Mouse (Mus musculus): ENCODE data around the gene Cd151. TPM values are rescaled to one million over a fixed set of nuclear protein-coding genes. Genes with fewer than 3 reads are reported as not detected.

The Cd151 gene
- total RNA-seq (2022): 100 to 1,000 TPM; 323 to 455 (median 409) TPM

DNA sequence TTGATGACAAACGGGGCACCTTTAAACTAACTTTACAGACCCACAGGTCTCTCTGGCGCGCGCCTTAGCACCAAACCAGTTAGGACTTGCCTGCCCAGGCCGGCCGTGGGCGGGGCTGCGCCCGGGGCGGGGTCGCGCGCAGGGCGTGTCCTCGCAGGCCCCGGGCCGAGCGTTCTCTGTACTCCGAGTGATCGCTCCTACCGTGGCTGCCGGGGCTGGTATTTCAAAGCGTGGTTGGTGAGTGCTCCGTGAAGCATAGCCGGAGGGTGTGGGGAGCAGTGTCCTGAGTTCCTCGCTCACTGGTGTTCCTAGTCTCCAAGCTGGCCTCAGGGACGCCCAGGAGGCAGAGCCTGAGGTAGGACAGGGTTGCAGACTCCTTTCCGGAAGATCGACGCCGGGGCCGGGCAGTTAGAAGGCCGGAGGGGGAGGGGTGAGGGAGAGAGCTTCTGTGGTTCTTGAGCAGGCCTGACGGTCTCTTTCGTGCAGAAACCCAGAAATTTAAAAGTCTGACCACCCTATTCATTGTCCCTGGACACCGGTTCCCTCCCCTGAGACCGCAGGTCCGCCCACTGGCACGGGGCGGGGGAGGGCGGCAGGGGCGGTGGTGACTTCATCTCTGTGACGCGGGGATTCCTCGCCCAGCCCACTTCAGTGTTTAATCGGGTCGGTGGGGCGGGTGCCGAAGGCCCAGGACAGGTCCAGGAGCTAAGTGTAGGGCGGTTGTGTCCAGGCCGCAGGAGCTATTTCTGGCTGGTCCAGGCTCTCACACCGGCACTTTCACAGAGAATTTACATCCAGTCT, at the start of gene Cd151:
Gene Cd151, plus strand, starts transcription at position 163 of the 801 bp plus-strand sequence.
- peak; percentile 89 for DNase-seq

DNA sequence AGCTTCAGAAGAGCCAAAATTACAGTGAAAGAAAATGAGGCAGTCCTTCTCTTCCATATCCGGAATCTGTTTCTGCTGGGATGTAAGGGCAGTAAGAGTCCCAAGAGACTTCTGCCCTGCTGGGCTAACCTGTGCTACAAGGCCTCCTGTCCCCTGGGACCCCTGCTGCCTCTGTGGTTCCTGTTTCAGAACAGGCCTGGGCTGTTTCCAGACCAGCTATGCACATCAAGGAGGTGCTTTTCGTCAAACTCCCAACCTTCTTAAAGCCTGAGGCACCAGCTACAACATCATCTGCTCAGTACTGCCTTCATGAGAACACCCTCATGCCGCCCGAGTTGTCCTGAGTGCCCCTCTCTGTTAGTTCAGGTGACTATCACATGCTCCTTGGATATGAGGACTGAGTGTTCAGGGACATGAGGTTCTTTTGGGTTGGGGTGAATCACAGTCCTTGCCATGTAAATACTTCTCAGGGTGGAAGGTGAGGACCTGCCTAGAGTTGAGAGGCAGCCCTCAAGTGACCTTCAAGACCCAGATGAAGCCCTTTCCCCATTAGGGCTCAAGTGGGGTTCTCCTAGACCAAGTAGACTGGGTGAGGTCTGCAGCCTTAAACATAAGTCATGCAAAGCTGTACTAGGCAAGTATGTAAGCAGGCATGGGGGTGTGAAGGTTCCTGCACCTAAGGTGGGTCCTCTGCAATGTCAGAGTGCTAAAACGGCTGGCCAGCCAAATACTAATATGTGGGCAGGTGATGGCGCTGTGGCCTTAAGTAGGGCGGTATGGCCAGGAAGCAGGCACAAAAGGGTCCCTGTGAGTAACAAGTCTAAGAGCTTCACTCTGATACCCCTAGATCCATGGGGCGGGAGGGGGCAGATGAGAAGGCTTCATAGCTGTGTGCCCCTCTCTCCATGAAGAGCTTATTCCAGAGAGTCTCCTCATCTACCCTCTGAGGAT, 49.2 kb upstream of the Cd151 start:
- DNase-seq: no peak

GRCm38 (mm10) chr7:141418970-141419369, 48.2 kb upstream of the Cd151 start:
- no peak for DNase-seq

- no peak for DNase-seq
Observed at GRCm38 (mm10) chr7:141420030-141420702, 47.0 kb upstream of the Cd151 start.

- DNase-seq: no peak
Observed at GRCm38 (mm10) chr7:141423811-141424210, 43.4 kb upstream of the Cd151 start.

DNA sequence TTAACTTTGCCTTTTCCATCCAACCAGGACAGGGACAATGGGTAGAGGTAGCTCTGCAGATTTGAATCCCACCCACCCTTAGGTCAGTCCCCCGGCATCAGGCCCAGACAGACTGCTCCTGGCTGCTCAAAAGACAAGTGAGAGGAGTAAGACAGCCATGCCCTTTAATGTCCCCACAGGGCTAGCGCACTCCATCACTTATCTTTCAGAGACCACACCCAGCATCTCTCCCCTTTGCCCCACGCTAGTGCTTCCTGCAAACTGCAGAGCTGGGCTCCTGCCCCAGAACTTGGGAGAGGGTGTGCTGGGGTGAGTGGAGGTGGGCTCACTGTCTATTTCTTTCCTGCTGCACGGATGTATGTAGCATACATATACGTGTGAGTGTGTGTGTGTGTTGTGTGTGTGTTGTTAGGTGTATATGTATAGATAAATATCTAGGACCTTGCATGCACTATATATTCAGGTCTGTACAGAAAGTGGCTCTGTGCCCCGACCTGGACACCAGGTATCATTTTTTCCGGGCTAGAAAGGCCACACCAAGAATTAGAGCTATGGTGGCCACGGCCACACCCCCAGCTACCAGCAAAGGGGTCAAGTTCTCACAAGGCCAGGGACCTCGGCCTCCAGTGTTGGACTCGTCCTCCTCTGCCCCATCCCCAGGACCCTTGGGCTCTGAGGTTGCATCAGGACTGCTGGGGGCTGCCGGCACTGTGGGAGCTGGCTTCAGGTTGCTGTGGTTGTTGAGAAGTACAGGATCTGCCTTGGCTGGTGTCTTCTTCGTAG, 40.1 kb upstream of the Cd151 start:
- DNase-seq: no peak

- DNase-seq: no peak
Observed at GRCm38 (mm10) chr7:141428701-141429100, 38.5 kb upstream of the Cd151 start.

DNA sequence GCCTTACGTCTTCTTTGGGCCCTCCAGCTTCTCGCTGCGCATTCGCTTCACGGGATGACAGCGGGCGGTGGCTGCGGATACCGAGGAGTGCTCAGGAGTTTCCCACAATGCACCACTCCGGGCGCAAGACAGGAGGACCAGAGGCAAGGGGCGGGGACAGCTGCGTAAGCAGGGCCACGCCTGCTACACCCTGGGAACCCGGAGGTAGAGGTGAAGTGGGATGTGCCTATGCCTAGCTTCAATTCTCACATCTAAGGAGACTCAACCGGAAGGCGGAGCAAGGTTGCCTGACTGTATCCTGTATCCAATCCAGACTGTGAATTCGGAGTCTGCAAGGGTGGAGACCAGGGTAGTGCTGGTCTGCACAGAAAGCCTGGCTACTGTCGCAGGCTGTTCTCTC, 37.9 kb upstream of the Cd151 start, which contains the start of gene Cend1:
Gene Cend1, minus strand, starts transcription at position 182 of the 400 bp plus-strand sequence.
- no peak for DNase-seq

DNA sequence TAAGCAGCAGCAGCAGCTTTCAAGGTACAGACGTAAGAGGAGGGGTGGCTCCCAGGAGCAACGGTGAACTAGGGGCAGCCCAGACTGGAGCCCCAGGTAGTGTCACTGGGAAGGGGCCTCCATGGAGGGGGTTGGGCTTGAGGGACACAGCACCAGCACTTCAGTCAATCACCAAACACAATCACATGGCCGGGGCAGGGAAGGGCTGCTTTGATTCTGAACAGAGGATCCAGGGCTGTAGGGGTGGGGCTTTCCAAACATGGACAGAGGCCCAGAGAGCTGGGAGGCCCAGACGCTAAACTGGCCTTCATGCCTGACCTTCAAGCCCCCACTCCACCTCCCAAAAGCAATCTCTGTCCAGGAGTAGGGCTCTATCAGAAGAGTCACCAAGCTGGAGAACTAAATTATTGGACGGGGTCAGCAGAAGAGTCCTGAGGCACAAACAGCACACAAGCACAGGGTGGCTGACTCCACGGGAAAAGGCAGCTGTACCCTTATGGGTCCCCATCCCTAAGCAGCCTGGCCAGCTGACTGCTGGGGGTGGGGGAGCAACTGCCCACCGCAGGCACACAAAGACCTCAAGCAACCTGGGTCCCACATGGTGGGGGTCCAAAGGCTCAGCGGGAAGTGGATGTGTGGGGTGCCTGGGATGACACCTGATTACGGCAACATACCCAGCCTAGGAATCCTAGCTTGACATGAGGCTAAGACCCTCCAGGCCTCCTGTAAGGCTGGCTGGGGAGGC, 37.2 kb upstream of the Cd151 start:
- no peak for DNase-seq

- no peak for DNase-seq
Observed at GRCm38 (mm10) chr7:141430585-141431240, 36.5 kb upstream of the Cd151 start.

GRCm38 (mm10) chr7:141431434-141432185, 35.6 kb upstream of the Cd151 start:
- DNase-seq: no peak

DNA sequence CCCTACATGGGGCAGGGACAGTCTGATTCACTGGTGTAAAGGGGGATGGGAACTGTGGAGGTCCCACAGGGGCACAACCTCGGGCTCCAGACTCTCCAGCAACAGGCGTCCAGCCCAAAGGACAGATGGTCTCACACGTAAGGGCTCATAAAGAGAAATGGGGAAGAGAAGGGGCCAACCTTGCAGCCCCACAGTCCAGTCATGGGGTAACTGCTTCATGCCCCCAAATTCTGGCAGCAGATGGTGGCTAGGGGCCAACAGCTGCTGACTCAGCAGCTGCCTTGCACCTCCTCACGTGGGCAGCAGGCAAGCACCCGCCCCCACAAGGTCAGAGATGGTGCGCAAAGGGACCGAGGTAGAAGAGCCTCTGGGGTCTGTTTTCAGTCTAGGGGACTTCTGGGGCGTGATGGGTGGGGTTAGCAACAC, 35.0 kb upstream of the Cd151 start:
- DNase-seq: peak; percentile 79

GRCm38 (mm10) chr7:141432741-141433516, 34.3 kb upstream of the Cd151 start:
- DNase-seq: no peak

DNA sequence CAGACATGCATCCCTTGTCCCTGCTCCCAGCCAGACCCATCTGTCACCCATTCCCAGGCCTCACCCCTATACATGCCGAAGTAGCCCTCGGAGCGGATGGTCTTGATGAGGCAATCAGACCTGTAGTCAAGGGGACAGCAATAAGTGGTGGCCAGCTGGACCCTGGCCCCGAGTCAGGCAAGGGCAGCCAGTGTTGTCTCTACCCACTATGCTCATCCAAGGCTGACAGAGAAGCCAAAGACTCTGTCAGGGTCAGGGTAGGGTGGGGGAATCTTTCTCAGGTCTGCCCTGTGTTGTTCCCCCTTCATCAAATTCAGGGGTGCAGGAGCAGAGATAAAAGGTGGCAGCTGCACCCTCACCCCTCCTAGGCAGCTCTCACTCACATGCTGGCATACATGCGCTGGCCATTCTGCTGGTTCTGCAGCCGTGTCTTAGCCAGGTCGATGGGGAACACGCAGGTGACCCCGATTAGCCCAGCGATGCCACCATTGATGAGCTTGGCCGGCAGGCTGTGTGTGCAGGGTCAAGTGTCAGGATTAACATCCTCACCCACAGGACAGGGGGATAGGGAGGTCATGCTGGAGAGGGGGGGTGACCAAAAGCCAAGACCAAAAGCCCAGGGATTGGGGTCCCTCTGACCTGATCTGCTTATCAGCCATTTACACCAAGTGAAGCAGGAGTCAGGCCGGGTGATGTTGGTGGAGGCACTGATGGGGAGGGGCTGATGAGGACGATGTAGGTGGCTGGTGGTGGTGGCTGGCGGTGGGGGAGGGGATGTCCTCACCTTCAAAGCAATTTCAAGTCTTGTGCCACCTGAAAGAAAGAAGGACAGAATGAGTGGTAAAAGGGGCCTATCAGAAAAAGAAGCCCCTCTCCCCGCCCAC, 33.4 kb upstream of the Cd151 start:
- no peak for DNase-seq

DNA sequence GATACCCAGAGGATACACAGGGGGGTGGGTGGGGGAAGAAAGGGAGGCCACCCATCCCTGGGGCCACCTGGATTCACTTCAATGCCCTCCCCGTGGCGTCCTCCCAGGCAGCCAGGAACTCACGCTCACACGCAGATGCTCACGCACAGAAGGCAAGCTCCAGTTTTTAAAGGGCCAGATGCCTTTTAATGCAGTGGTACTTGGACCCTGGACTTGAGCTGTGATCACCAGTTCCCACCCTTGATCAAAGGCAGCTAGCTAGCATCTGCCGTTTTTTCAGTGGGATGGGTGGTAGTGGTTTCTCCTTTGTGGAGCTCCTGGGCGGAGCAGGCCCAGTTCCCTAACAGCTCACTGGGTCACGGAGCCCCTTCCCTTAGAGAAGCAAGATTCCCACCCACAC, 32.7 kb upstream of the Cd151 start:
- no peak for DNase-seq

GRCm38 (mm10) chr7:141435129-141435855, 31.9 kb upstream of the Cd151 start:
- DNase-seq: no peak

GRCm38 (mm10) chr7:141435856-141436522, 31.2 kb upstream of the Cd151 start:
- no peak for DNase-seq

All from adrenal gland, adult 8-10 months (tissue).